ENCODE assay signal across 14 mouse cellular contexts in the genomic region with DNA sequence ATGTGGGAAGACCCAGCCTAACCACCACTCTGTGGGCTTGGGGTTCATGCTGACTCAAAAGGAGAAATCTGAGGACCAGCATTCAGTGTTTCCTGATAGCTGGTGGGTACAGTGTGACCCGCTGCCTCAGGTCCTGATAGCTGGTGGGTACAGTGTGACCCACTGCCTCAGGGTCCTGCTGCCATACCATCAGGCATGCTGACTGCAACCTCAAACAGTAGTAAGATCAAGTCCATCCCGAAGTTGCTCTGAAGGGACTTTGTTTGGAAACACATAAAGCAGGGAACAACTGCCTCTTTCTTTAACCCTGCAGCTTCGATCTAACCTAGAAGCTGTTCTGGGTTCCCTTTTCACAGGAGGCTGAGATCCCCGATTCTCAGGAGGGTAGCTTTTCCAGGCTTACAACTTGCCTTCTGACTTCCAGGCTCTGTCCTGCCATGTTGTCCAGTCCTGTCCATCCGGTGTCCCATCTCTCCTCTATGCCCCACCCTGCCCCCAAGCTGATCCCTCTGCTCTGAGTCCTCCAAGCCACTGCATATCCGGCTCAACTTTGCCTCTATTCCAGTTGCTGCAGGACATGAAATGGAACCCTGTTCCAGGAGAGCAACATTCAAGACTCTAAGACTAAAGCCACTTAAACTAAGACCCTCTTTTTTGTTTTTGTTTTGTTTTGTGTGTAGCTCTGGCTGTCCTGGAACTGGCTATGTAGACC. TPM values are rescaled to one million over a fixed set of nuclear protein-coding genes. Genes with fewer than 3 reads are reported as not detected.
DNase-seq lines count a peak whose midpoint lies in the region; ATAC-seq lines count a peak whose summit lies in the region.
"Had no signal": no experiment of that assay in that cellular context is flagged by ENCODE, and none has a peak within 500 bp of the region (broad histone marks: within the 10 kb centered on the region; RNA-seq: fewer than 3 reads in every experiment).

No protein-coding gene starts in this region.

- no peaks in the 10 kb centered on the region for H3K27me3 ChIP-seq in forebrain, embryonic 14.5 days (replicated peaks; ENCODE audit: control insufficient read depth, insufficient read depth, low read length)
- no peaks in the 10 kb centered on the region for H3K27me3 ChIP-seq in forebrain, embryonic 11.5 days (ENCODE audit: control insufficient read depth, insufficient read depth, low read length)
- H3K27me3 ChIP-seq in liver, embryonic 12.5 days (replicated peaks) = no peaks in the 10 kb centered on the region
- no peaks in the 10 kb centered on the region for H3K27me3 ChIP-seq in liver, embryonic 11.5 days (replicated peaks; ENCODE audit: control insufficient read depth, insufficient read depth, low read length)
- H3K27me3 ChIP-seq: midbrain, embryonic 15.5 days; neural tube, embryonic 12.5 days had no signal

- no peaks in the 10 kb centered on the region for H3K4me1 ChIP-seq in forebrain, embryonic 14.5 days (ENCODE audit: control insufficient read depth, insufficient read depth, low read length)
- no peaks in the 10 kb centered on the region for H3K4me1 ChIP-seq in forebrain, embryonic 11.5 days (replicated peaks; ENCODE audit: control insufficient read depth, insufficient read depth, low read length)
- peaks cover 52% of the 10 kb centered on the region for H3K4me1 ChIP-seq in liver, embryonic 12.5 days
- peaks cover 13% of the 10 kb centered on the region for H3K4me1 ChIP-seq in liver, embryonic 11.5 days (replicated peaks; ENCODE audit: control insufficient read depth, insufficient read depth, low read length)
- H3K4me1 ChIP-seq: midbrain, embryonic 15.5 days had no signal

- no peak overlapping the region for H3K9ac ChIP-seq in forebrain, embryonic 14.5 days (ENCODE audit: low read length)
- no peak overlapping the region for H3K9ac ChIP-seq in forebrain, embryonic 11.5 days (ENCODE audit: low read length)
- H3K9ac ChIP-seq in liver, embryonic 12.5 days = peak overlapping the region; percentile 63
- no peak overlapping the region for H3K9ac ChIP-seq in liver, embryonic 11.5 days (ENCODE audit: low read depth, low read length)
- H3K9ac ChIP-seq: midbrain, embryonic 15.5 days had no signal

- DNase-seq in forebrain, embryonic 14.5 days (ENCODE audit: low spot score) = no peak
- DNase-seq in forebrain, embryonic 11.5 days (ENCODE audit: low spot score) = no peak
- no peak for DNase-seq in liver, embryonic 11.5 days (ENCODE audit: low spot score)
- DNase-seq in induced T-regulatory cell, adult 2 months (ENCODE audit: low read depth) = peak; percentile 21
- no peak for DNase-seq in spleen, adult 18-20 months
- no peak for DNase-seq in c-Kit-positive CD71-positive TER-119-positive erythroid progenitor cells, embryonic 14.5 days (ENCODE audit: low spot score)
- DNase-seq: embryo, embryonic 11 days; kidney, postnatal 36 days; right cerebral cortex, adult 18-20 months; thymus, postnatal 14 days had no signal

- no peak for ATAC-seq in forebrain, embryonic 14.5 days
- ATAC-seq in forebrain, embryonic 11.5 days (replicated peaks; ENCODE audit: low FRiP score) = no peak
- ATAC-seq in liver, embryonic 12.5 days = no peak
- no peak for ATAC-seq in liver, embryonic 11.5 days (replicated peaks; ENCODE audit: low FRiP score)
- ATAC-seq: CD4-positive, CD25-positive, alpha-beta regulatory T cell, adult 4 months; midbrain, embryonic 15.5 days had no signal

- H3K4me2 ChIP-seq in forebrain, embryonic 14.5 days (ENCODE audit: low read length) = no peak overlapping the region
- no peak overlapping the region for H3K4me2 ChIP-seq in forebrain, embryonic 11.5 days (ENCODE audit: low read depth, low read length, severe bottlenecking)
- no peak overlapping the region; the same call in 1 of the 2 replicates for H3K4me2 ChIP-seq in liver, embryonic 12.5 days
- H3K4me2 ChIP-seq in liver, embryonic 11.5 days = no peak overlapping the region
- H3K4me2 ChIP-seq: midbrain, embryonic 15.5 days; neural tube, embryonic 12.5 days had no signal

- 85% methylated on average over 6 of the region's 6 CpGs for WGBS in forebrain, embryonic 14.5 days
- WGBS in forebrain, embryonic 11.5 days = 86% methylated on average over 6 of the region's 6 CpGs
- WGBS in liver, embryonic 12.5 days (ENCODE audit: insufficient replicate concordance) = 83% methylated on average over 6 of the region's 6 CpGs
- WGBS in liver, embryonic 11.5 days = 83% methylated on average over 6 of the region's 6 CpGs

- H3K9me3 ChIP-seq in forebrain, embryonic 14.5 days (replicated peaks; ENCODE audit: control insufficient read depth, low read length) = no peaks in the 10 kb centered on the region
- H3K9me3 ChIP-seq in forebrain, embryonic 11.5 days (ENCODE audit: control insufficient read depth, low read length) = no peaks in the 10 kb centered on the region
- no peaks in the 10 kb centered on the region for H3K9me3 ChIP-seq in liver, embryonic 12.5 days (replicated peaks)
- H3K9me3 ChIP-seq in liver, embryonic 11.5 days (ENCODE audit: control insufficient read depth, low read length) = no peaks in the 10 kb centered on the region
- H3K9me3 ChIP-seq: midbrain, embryonic 15.5 days; neural tube, embryonic 12.5 days had no signal

- H3K4me3 ChIP-seq in forebrain, embryonic 14.5 days (ENCODE audit: low read depth, low read length) = no peak overlapping the region
- no peak overlapping the region for H3K4me3 ChIP-seq in forebrain, embryonic 11.5 days (ENCODE audit: low read depth, low read length)
- H3K4me3 ChIP-seq in liver, embryonic 12.5 days = no peak overlapping the region
- no peak overlapping the region for H3K4me3 ChIP-seq in liver, embryonic 11.5 days (ENCODE audit: low read depth, low read length)
- H3K4me3 ChIP-seq: midbrain, embryonic 15.5 days; neural tube, embryonic 12.5 days had no signal

- H3K36me3 ChIP-seq in forebrain, embryonic 14.5 days (ENCODE audit: control insufficient read depth, insufficient read depth, low read length) = peaks cover 3% of the 10 kb centered on the region; the same call in 1 of the 2 replicates
- no peaks in the 10 kb centered on the region for H3K36me3 ChIP-seq in forebrain, embryonic 11.5 days (ENCODE audit: control insufficient read depth, insufficient read depth, low read length)
- 0 out of 2 replicates have a peak, but pooled peaks cover 3% of the 10 kb centered on the region for H3K36me3 ChIP-seq in liver, embryonic 12.5 days
- no peaks in the 10 kb centered on the region for H3K36me3 ChIP-seq in liver, embryonic 11.5 days (ENCODE audit: control insufficient read depth, insufficient read depth, low read length)
- H3K36me3 ChIP-seq: midbrain, embryonic 15.5 days; neural tube, embryonic 12.5 days had no signal

- H3K27ac ChIP-seq in forebrain, embryonic 14.5 days (ENCODE audit: low read depth, low read length) = peak overlapping the region; percentile 88; the same call in 1 of the 2 replicates
- H3K27ac ChIP-seq in forebrain, embryonic 11.5 days (ENCODE audit: low read depth, low read length) = no peak overlapping the region
- H3K27ac ChIP-seq in liver, embryonic 12.5 days = peak overlapping the region; percentile 96
- no peak overlapping the region for H3K27ac ChIP-seq in liver, embryonic 11.5 days (ENCODE audit: low read depth, low read length)
- H3K27ac ChIP-seq: neural tube, embryonic 12.5 days had no signal

RNA-seq across cellular contexts. Expression of a gene that starts 7.0 kb away (rescaled TPM):
- polyA plus RNA-seq in forebrain, embryonic 14.5 days (2014; fragmentation: Nextera tagmentation; extraction: Ambion mirVana) = 1.8 and 2.7 TPM in 2 replicates
- polyA plus RNA-seq in forebrain, embryonic 11.5 days (2014; fragmentation: Nextera tagmentation; extraction: Ambion mirVana) = 3.9 and 4.4 TPM in 2 replicates
- polyA plus RNA-seq in liver, embryonic 12.5 days (2016; fragmentation: Nextera tagmentation; extraction: Ambion mirVana) = 8.3 and 8.9 TPM in 2 replicates
- 8.3 and 9.4 TPM in 2 replicates for polyA plus RNA-seq in liver, embryonic 11.5 days (2014; fragmentation: Nextera tagmentation; extraction: Ambion mirVana)

RNA-seq across cellular contexts. Expression of a gene that starts 8.8 kb away (rescaled TPM):
- polyA plus RNA-seq in forebrain, embryonic 14.5 days (2014; fragmentation: Nextera tagmentation; extraction: Ambion mirVana) = 0.34 and 0.74 TPM in 2 replicates
- not detected in 2 replicates for polyA plus RNA-seq in forebrain, embryonic 11.5 days (2014; fragmentation: Nextera tagmentation; extraction: Ambion mirVana)
- 0.57 TPM in 1 of 2 replicates, not detected in the other for polyA plus RNA-seq in liver, embryonic 12.5 days (2016; fragmentation: Nextera tagmentation; extraction: Ambion mirVana)
- polyA plus RNA-seq in liver, embryonic 11.5 days (2014; fragmentation: Nextera tagmentation; extraction: Ambion mirVana) = 0.41 TPM in 1 of 2 replicates, not detected in the other
- polyA plus RNA-seq: neural tube, embryonic 12.5 days had no signal

RNA-seq across cellular contexts. Expression of a gene that starts 9.7 kb away (rescaled TPM):
- 22.3 and 25.1 TPM in 2 replicates for polyA plus RNA-seq in forebrain, embryonic 14.5 days (2014; fragmentation: Nextera tagmentation; extraction: Ambion mirVana)
- 60.5 and 72.4 TPM in 2 replicates for polyA plus RNA-seq in forebrain, embryonic 11.5 days (2014; fragmentation: Nextera tagmentation; extraction: Ambion mirVana)
- polyA plus RNA-seq in liver, embryonic 12.5 days (2016; fragmentation: Nextera tagmentation; extraction: Ambion mirVana) = 60.5 and 65.1 TPM in 2 replicates
- 45.6 and 75.0 TPM in 2 replicates for polyA plus RNA-seq in liver, embryonic 11.5 days (2014; fragmentation: Nextera tagmentation; extraction: Ambion mirVana)

RNA-seq across cellular contexts. Expression of a gene that starts 13.4 kb away (rescaled TPM):
- 65.0 and 68.5 TPM in 2 replicates for polyA plus RNA-seq in forebrain, embryonic 14.5 days (2014; fragmentation: Nextera tagmentation; extraction: Ambion mirVana)
- polyA plus RNA-seq in forebrain, embryonic 11.5 days (2014; fragmentation: Nextera tagmentation; extraction: Ambion mirVana) = 60.9 and 64.7 TPM in 2 replicates
- polyA plus RNA-seq in liver, embryonic 12.5 days (2016; fragmentation: Nextera tagmentation; extraction: Ambion mirVana) = 4.1 and 8.9 TPM in 2 replicates
- polyA plus RNA-seq in liver, embryonic 11.5 days (2014; fragmentation: Nextera tagmentation; extraction: Ambion mirVana) = 19.8 and 52.9 TPM in 2 replicates

RNA-seq across cellular contexts. Expression of a gene that starts 13.5 kb away (rescaled TPM):
- 13.7 and 20.1 TPM in 2 replicates for polyA plus RNA-seq in forebrain, embryonic 14.5 days (2014; fragmentation: Nextera tagmentation; extraction: Ambion mirVana)
- 9.6 and 10.3 TPM in 2 replicates for polyA plus RNA-seq in forebrain, embryonic 11.5 days (2014; fragmentation: Nextera tagmentation; extraction: Ambion mirVana)
- polyA plus RNA-seq in liver, embryonic 12.5 days (2016; fragmentation: Nextera tagmentation; extraction: Ambion mirVana) = 0.88 and 2.1 TPM in 2 replicates
- polyA plus RNA-seq in liver, embryonic 11.5 days (2014; fragmentation: Nextera tagmentation; extraction: Ambion mirVana) = 4.5 and 5.4 TPM in 2 replicates

Comparison
In these comparisons a context has a peak if more than half of its experiments do, and no peak if none do; other contexts are left out.
1. H3K27ac ChIP-seq: peak in forebrain, embryonic 14.5 days (single experiment) and liver, embryonic 12.5 days (single experiment); none in forebrain, embryonic 11.5 days (single experiment) and liver, embryonic 11.5 days (single experiment).